Mouse (Mus musculus) thymus, adult 2 months (tissue): ENCODE data around the gene Jdp2. TPM values are rescaled to one million over a fixed set of nuclear protein-coding genes. Genes with fewer than 3 reads are reported as not detected.
A peak's percentile ranks its signal among the peaks of the same experiment; 100 is the strongest.

Experiments used
- DNase-seq: peaks from one replicate; pipeline ENCODE4 v3.0.0; 2021
- H3K27ac ChIP-seq: fragments of 200-500 bp; 2 replicates; pipeline ENCODE4 v1.5.1; 2012; ENCODE audit warnings: low read length, control low read depth; ENCODE audit not compliant: control insufficient read depth, insufficient read depth
- H3K27me3 ChIP-seq: fragments of 200-500 bp; 2 replicates; pipeline ENCODE4 v1.6.1; 2012; ENCODE audit warnings: mild to moderate bottlenecking, low read length, moderate library complexity, mixed read lengths; ENCODE audit not compliant: control insufficient read depth, insufficient read depth
- H3K36me3 ChIP-seq: fragments of 200-500 bp; 2 replicates; pipeline ENCODE4 v1.6.1; 2012; ENCODE audit warnings: mild to moderate bottlenecking, low read length, moderate library complexity; ENCODE audit not compliant: control insufficient read depth, insufficient read depth
- H3K4me1 ChIP-seq: fragments of 200-500 bp; replicated peaks from 2 replicates; pipeline ENCODE4 v1.6.1; 2012; ENCODE audit warnings: low read length; ENCODE audit not compliant: control insufficient read depth, insufficient read depth
- H3K4me3 ChIP-seq: fragments of 200-500 bp; 2 replicates; pipeline ENCODE4 v1.5.1; 2012; ENCODE audit warnings: mild to moderate bottlenecking, low read length, control low read depth, moderate library complexity; ENCODE audit not compliant: control insufficient read depth, insufficient read depth
- CTCF ChIP-seq: fragments of 200-500 bp; IDR thresholded peaks from 2 replicates; pipeline ENCODE4 v1.5.1; 2012; ENCODE audit warnings: mild to moderate bottlenecking, control low read depth, low read length, moderate library complexity, borderline replicate concordance; ENCODE audit not compliant: control insufficient read depth, poor library complexity, insufficient read depth; ENCODE audit errors: extremely low read depth
- POLR2A ChIP-seq: fragments of 200-500 bp; IDR thresholded peaks from 2 replicates; pipeline ENCODE4 v1.6.1; 2012; ENCODE audit warnings: mild to moderate bottlenecking, low read length, control low read depth, moderate library complexity; ENCODE audit not compliant: control insufficient read depth, poor library complexity, insufficient read depth; ENCODE audit errors: extremely low read depth
- WGBS: fragments of 180-500 bp; shearing (Covaris S2); methylation state at CpG from one replicate; pipeline ENCODE4 v1.1.7; 2018; 5-methylcytosine and 5-hydroxymethylcytosine counted together
- polyA plus RNA-seq: library from polyadenylated mRNA; depleted of rRNA; stranded (reverse); fragments of >200 nt; gene quantifications from 2 replicates; pipeline ENCODE4 v1.2.3, GENCODE M21; 2012

The Jdp2 gene
- polyA plus RNA-seq, 1 experiment: 3.5 TPM

DNA sequence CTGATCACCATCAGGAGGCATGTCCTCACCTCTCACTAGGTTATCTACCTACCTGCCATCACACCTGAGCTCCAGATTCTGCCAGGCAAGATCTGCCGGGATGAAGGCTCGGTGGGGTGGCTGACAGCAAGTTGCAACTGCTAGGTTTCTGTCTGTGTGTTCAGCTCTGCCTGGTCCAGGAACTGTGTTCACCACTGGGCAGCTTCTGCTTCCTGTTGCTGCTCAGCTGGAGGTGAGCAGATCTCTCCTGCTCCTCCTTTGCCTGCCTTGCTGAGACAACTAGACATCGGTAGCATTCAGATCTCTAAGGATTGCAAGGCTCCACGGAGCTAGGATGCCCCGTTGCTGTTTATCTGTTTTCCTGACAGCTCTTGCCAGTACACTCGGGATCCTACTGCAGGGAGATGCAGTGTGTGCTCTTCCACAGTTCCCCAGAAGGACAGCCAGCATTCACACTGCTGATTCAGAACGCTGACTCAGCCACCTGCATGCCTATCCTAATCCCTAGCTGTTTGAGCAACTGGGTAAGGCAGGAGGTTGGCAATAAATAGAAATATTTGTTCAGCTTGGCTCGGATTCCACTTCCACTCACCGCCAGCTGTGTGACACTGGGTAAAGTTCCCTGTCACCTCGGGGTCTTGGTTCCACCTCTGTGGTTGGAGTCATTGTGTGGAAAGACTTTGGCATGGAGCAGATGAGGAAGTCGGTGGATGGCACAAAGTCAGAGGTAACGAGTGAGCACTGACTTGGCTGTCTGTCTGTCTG lies 29.3 kb upstream of the Jdp2 start:
- no peak for TF ChIP-seq POLR2A
- no peak for TF ChIP-seq CTCF
- no peaks in the 10 kb centered on the region for H3K27me3 ChIP-seq
- H3K4me3 ChIP-seq: no peak overlapping the region
- no peaks in the 10 kb centered on the region for H3K36me3 ChIP-seq
- WGBS: 22% methylated on average over 12 of the region's 12 CpGs
- peaks cover 32% of the 10 kb centered on the region for H3K4me1 ChIP-seq
- DNase-seq: no peak
- no peak overlapping the region for H3K27ac ChIP-seq

DNA sequence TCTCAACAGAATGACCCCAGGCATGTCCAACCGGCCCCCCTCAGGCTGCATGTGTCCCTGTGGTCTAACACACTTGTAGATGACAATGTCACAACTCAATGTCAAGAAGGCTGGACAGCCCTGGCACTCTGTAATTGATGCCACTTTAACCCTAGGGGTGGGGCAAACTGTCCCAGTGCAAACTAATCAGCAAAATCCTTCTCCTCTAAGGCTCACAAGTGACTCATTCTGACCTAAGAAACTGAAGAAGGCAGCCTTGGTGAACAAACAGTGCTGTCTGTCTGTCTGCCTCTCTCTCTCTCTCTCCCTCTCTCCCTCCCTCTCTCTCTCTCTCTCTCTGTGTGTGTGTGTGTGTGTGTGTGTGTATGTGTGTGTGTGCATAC lies 28.7 kb upstream of the Jdp2 start:
- Histone ChIP-seq H3K27me3 (no peaks in the 10 kb centered on the region), H3K4me1 (peaks cover 35% of the 10 kb centered on the region), H3K36me3 (no peaks in the 10 kb centered on the region), H3K4me3 (no peak overlapping the region), H3K27ac (no peak overlapping the region)
- 88% methylated on average over 1 of the region's 1 CpGs for WGBS
- no peak for TF ChIP-seq CTCF
- TF ChIP-seq POLR2A: no peak
- DNase-seq: no peak

DNA sequence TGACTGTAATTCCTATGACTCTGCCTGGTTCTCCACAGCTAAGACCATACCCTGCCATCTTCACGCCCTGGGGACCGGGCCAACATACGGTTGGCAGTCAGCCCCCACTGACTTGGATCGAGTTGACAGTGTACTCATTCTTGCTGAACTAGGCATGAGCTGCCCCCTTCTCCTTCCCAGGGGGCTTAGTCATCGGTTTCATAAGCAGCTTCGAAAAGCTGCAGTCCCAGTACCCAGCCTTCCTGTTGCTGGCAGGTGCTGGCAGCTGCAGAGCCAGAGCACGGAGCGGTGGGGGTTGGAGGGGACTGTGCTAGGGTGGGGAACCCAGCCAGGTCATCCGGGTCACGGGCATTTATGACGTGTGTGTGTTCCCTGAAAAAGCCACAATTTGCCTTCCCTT lies 27.5 kb upstream of the Jdp2 start:
- Histone ChIP-seq H3K27ac (no peak overlapping the region), H3K4me1 (peaks cover 36% of the 10 kb centered on the region), H3K27me3 (no peaks in the 10 kb centered on the region), H3K4me3 (no peak overlapping the region), H3K36me3 (no peaks in the 10 kb centered on the region)
- TF ChIP-seq POLR2A (no peak), CTCF (peak; percentile 50; the same call in 1 of the 2 replicates)
- DNase-seq: peak; percentile 66
- WGBS: 11% methylated on average over 11 of the region's 11 CpGs

DNA sequence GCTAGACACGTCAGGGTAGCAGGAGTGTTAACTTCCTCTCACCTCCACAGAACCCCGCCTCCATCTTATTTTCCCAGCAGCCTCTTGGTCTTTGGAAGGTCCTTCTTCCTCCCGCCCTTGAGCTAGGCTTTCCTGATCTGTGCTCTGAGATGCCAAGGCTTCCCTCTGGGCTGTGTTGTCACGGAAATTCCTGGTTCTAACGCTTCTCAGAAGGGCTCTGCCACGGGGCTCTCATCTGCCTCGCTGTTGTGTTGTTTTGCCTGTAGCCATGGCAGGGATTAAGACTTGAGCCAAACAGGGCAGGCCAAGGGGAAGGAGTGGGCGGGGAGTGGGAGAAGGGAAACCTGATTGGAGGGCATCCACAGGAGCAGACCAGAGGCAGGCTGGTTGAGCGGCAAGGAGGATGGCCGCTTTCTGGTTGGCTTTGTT lies 26.8 kb upstream of the Jdp2 start:
- H3K4me3 ChIP-seq: no peak overlapping the region
- H3K36me3 ChIP-seq: no peaks in the 10 kb centered on the region
- H3K27me3 ChIP-seq: no peaks in the 10 kb centered on the region
- 74% methylated on average over 10 of the region's 10 CpGs for WGBS
- no peak for TF ChIP-seq POLR2A
- TF ChIP-seq CTCF: no peak
- H3K4me1 ChIP-seq: peaks cover 36% of the 10 kb centered on the region
- no peak overlapping the region for H3K27ac ChIP-seq
- no peak for DNase-seq

DNA sequence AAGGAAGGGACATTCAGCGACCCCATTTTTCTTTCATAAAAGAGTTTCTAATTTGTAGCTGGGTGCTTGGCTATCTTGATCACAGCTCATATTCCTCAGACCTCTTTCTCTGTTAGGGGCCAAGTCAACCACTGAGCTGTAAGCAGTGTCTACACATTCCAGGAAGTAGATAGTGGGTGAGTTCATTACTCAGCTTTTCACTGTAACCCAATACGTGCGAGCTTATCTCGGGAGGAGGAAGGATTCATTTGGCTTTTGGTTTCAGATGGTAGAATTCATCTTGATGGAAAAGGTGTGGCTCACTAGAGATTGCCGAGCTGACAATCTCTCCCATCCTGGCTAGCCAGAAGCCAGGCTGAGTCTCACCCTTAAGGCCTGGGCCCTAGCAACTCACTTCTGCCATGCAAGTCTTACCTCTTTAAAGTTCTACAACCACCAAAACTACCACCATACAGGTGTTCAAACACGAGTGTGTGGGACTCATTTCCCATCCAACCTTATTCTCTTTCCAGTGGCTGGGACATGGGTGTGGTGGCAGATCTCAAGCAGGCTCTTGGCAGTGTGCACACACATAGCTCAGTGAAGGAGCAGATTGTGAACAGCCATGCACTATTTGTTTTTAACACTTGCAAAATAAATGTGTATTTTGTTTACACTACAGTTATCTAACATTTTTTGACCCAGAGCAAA lies 23.9 kb upstream of the Jdp2 start:
- 38% methylated on average over 6 of the region's 6 CpGs for whole genome bisulfite sequencing
- H3K4me3 ChIP-seq: no peak overlapping the region
- TF ChIP-seq POLR2A (no peak), CTCF (no peak)

DNA sequence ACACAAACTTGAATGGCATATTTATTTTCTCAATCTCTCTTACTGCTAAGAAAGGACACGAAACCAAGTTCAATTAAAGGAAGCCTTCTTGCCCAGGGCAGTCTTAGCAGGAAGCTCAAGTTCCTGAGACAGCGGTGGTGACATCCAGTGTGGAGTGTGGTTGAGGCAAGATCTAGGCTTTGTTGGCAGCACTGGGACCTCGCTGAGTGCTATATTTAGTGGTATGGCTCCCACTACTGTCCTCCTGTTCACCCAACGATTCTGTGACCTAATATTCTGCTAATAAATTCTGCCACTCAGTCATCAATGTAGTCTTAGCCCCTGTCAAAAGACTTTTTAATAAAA lies 23.4 kb upstream of the Jdp2 start:
- Histone ChIP-seq H3K27me3 (no peaks in the 10 kb centered on the region), H3K36me3 (no peaks in the 10 kb centered on the region), H3K4me3 (no peak overlapping the region), H3K27ac (no peak overlapping the region), H3K4me1 (peaks cover 17% of the 10 kb centered on the region)
- WGBS: 23% methylated on average over 4 of the region's 4 CpGs
- TF ChIP-seq POLR2A (no peak), CTCF (no peak)
- no peak for DNase-seq

More for the DNA sequence above, 23.9 kb upstream of the Jdp2 start:
- no peak for DNase-seq
- Histone ChIP-seq H3K4me1 (peaks cover 19% of the 10 kb centered on the region), H3K27ac (no peak overlapping the region), H3K36me3 (no peaks in the 10 kb centered on the region), H3K27me3 (no peaks in the 10 kb centered on the region)
